In genomic region chr11:60127863-60128512, GRCm38 (mm10) we compare ENCODE assay signal across 13 mouse cellular contexts. TPM values are rescaled to one million over a fixed set of nuclear protein-coding genes. Genes with fewer than 3 reads are reported as not detected.
DNase-seq lines count a peak whose midpoint lies in the region; ATAC-seq lines count a peak whose summit lies in the region.
"Had no signal": no experiment of that assay in that cellular context is flagged by ENCODE, and none has a peak within 500 bp of the region (broad histone marks: within the 10 kb centered on the region; RNA-seq: fewer than 3 reads in every experiment).

No protein-coding gene starts in this region.

- no peaks in the 10 kb centered on the region for H3K27me3 ChIP-seq in heart, embryonic 14.5 days (ENCODE audit: control insufficient read depth, insufficient read depth, low read length)
- H3K27me3 ChIP-seq in lung, embryonic 15.5 days, result no peaks in the 10 kb centered on the region
- no peaks in the 10 kb centered on the region for H3K27me3 ChIP-seq in embryonic facial prominence, embryonic 11.5 days (ENCODE audit: control insufficient read depth, insufficient read depth, low read length)
- H3K27me3 ChIP-seq in limb, embryonic 15.5 days, result no peaks in the 10 kb centered on the region

- H3K9me3 ChIP-seq in heart, embryonic 14.5 days (ENCODE audit: control insufficient read depth, low read length), result no peaks in the 10 kb centered on the region
- no peaks in the 10 kb centered on the region for H3K9me3 ChIP-seq in lung, embryonic 15.5 days
- no peaks in the 10 kb centered on the region for H3K9me3 ChIP-seq in embryonic facial prominence, embryonic 11.5 days (replicated peaks; ENCODE audit: control insufficient read depth, low read length)
- no peaks in the 10 kb centered on the region for H3K9me3 ChIP-seq in limb, embryonic 15.5 days

- peak overlapping the region in 1 of 2 experiments; percentile 47; a peak in 1 of 4 replicates for H3K27ac ChIP-seq in heart, embryonic 14.5 days (replicated peaks in 1 of 2; ENCODE audit: control insufficient read depth in 1 of 2, insufficient read depth in 1 of 2, low read depth in 2 of 2, low read length in 2 of 2)
- 0 out of 2 replicates have a peak overlapping the region, but pooled peaks have one; percentile 8 for H3K27ac ChIP-seq in lung, embryonic 15.5 days
- H3K27ac ChIP-seq in embryonic facial prominence, embryonic 11.5 days (replicated peaks; ENCODE audit: low read depth, low read length), result 0 out of 2 replicates have a peak overlapping the region, but pooled peaks have one; percentile 16
- H3K27ac ChIP-seq in limb, embryonic 15.5 days, result peak overlapping the region; percentile 4; the same call in 1 of the 2 replicates
- H3K27ac ChIP-seq: left cerebral cortex, adult 2 months had no signal

- no peak overlapping the region for H3K4me2 ChIP-seq in heart, embryonic 14.5 days (ENCODE audit: low read length)
- no peak overlapping the region for H3K4me2 ChIP-seq in lung, embryonic 15.5 days
- H3K4me2 ChIP-seq in embryonic facial prominence, embryonic 11.5 days (ENCODE audit: low read depth, low read length), result no peak overlapping the region
- H3K4me2 ChIP-seq in limb, embryonic 15.5 days, result no peak overlapping the region

- intact Hi-C loops in heart, postnatal 10 days (cut with DNase I), result no loop called here

- H3K4me3 ChIP-seq in heart, embryonic 14.5 days (ENCODE audit: control insufficient read depth in 1 of 2, insufficient read depth in 1 of 2, low read depth in 1 of 2, low read length in 2 of 2), result no peak overlapping the region
- no peak overlapping the region for H3K4me3 ChIP-seq in lung, embryonic 15.5 days
- no peak overlapping the region for H3K4me3 ChIP-seq in embryonic facial prominence, embryonic 11.5 days (ENCODE audit: low read depth, low read length)
- no peak overlapping the region for H3K4me3 ChIP-seq in limb, embryonic 15.5 days
- H3K4me3 ChIP-seq: left cerebral cortex, adult 2 months had no signal

- no peaks in the 10 kb centered on the region for H3K36me3 ChIP-seq in heart, embryonic 14.5 days (ENCODE audit: control insufficient read depth, insufficient read depth, low read length)
- H3K36me3 ChIP-seq in lung, embryonic 15.5 days, result no peaks in the 10 kb centered on the region
- H3K36me3 ChIP-seq in embryonic facial prominence, embryonic 11.5 days (replicated peaks; ENCODE audit: control insufficient read depth, insufficient read depth, low read depth, low read length), result no peaks in the 10 kb centered on the region
- H3K36me3 ChIP-seq in limb, embryonic 15.5 days, result no peaks in the 10 kb centered on the region; the same call in 1 of the 2 replicates

- 0 out of 2 replicates have a peak, but pooled peaks have one; percentile 38 for ATAC-seq in heart, embryonic 14.5 days (ENCODE audit: insufficient number of reproducible peaks, insufficient read depth, low FRiP score, low read depth)
- ATAC-seq in lung, embryonic 15.5 days (ENCODE audit: borderline replicate concordance, extremely low read depth, low FRiP score, low TSS enrichment), result 0 out of 2 replicates have a peak, but pooled peaks have one; percentile 32
- ATAC-seq in embryonic facial prominence, embryonic 11.5 days (replicated peaks; ENCODE audit: insufficient number of reproducible peaks, low FRiP score, low TSS enrichment, low read depth), result peak; percentile 68
- peak; percentile 42; the same call in 1 of the 2 replicates for ATAC-seq in limb, embryonic 15.5 days (ENCODE audit: insufficient number of reproducible peaks, low FRiP score, low TSS enrichment, low read depth)
- no peak for ATAC-seq in erythroblast, adult 5-6 weeks (replicated peaks; ENCODE audit: low FRiP score, poor library complexity, severe bottlenecking)

- peaks cover 39 to 74% of the 10 kb centered on the region in 2 experiments for H3K4me1 ChIP-seq in heart, embryonic 14.5 days (ENCODE audit: control insufficient read depth in 2 of 2, insufficient read depth in 2 of 2, low read length in 2 of 2)
- H3K4me1 ChIP-seq in lung, embryonic 15.5 days, result peaks cover 55% of the 10 kb centered on the region
- peaks cover 2% of the 10 kb centered on the region; the same call in 1 of the 2 replicates for H3K4me1 ChIP-seq in embryonic facial prominence, embryonic 11.5 days (ENCODE audit: control insufficient read depth, insufficient read depth, low read length)
- H3K4me1 ChIP-seq in limb, embryonic 15.5 days, result peaks cover 29% of the 10 kb centered on the region

- DNase-seq in heart, postnatal 10 days, result no peak
- DNase-seq in lung, postnatal 14 days, result no peak
- peak; percentile 74 for DNase-seq in embryonic facial prominence, embryonic 11.5 days (ENCODE audit: low spot score)
- no peak for DNase-seq in left cerebral cortex, adult 11 months (ENCODE audit: low spot score)
- DNase-seq: cerebellum, adult 8-10 months; gastrocnemius, postnatal 25 days; kidney, adult 18-20 months; right cerebral cortex, postnatal 25 days had no signal

- no peak overlapping the region for H3K9ac ChIP-seq in heart, embryonic 14.5 days (ENCODE audit: low read length)
- H3K9ac ChIP-seq in lung, embryonic 15.5 days, result no peak overlapping the region
- H3K9ac ChIP-seq in embryonic facial prominence, embryonic 11.5 days (replicated peaks; ENCODE audit: low read length), result no peak overlapping the region
- H3K9ac ChIP-seq in limb, embryonic 15.5 days, result no peak overlapping the region

- 42% methylated on average over 4 of the region's 4 CpGs for WGBS in heart, embryonic 14.5 days
- 35% methylated on average over 4 of the region's 4 CpGs for WGBS in lung, embryonic 15.5 days
- 36% methylated on average over 4 of the region's 4 CpGs for WGBS in embryonic facial prominence, embryonic 11.5 days
- WGBS in limb, embryonic 15.5 days, result 48% methylated on average over 4 of the region's 4 CpGs

RNA-seq across cellular contexts. Expression of gene Rai1, which starts 23.2 kb away (rescaled TPM):
- polyA plus RNA-seq in heart, embryonic 14.5 days (2014; fragmentation: Nextera tagmentation; extraction: Ambion mirVana), result 17.3 and 19.0 TPM in 2 replicates
- total RNA-seq in heart, postnatal 10 days (2021), result 10 to 100 TPM; 44.6 to 45.7 TPM
- 27.9 and 28.2 TPM in 2 replicates for polyA plus RNA-seq in lung, embryonic 15.5 days (2015; fragmentation: Nextera tagmentation; extraction: Ambion mirVana)
- polyA plus RNA-seq in embryonic facial prominence, embryonic 11.5 days (2014; fragmentation: Nextera tagmentation; extraction: Ambion mirVana), result 21.0 and 24.8 TPM in 2 replicates
- 18.9 and 22.6 TPM in 2 replicates for polyA plus RNA-seq in limb, embryonic 15.5 days (2015; fragmentation: Nextera tagmentation; extraction: Ambion mirVana)
- total RNA-seq in erythroblast, adult 5-6 weeks (2015; ENCODE audit: low replicate concordance), result 4.0 and 6.3 TPM in 2 replicates
- total RNA-seq in erythroblast, adult 5-6 weeks (2017; ENCODE audit: low replicate concordance), result 1.3 and 1.5 TPM in 2 replicates
